Mouse (Mus musculus): ENCODE measurements around the gene Acads.
"Not testable (repeated sequence)": the region's sequence is repeated elsewhere in the genome, so short reads cannot be mapped to it uniquely, and the experiment has no call there.

The Acads gene

GRCm38 (mm10) chr5:115149675-115150459, 30.7 kb upstream of the Acads start:
- DNase-seq: no peak

- not testable (repeated sequence) for DNase-seq
Measured at GRCm38 (mm10) chr5:115148872-115149271, 29.7 kb upstream of the Acads start.

- DNase-seq: no peak
Measured at GRCm38 (mm10) chr5:115148378-115148777, 29.2 kb upstream of the Acads start.

GRCm38 (mm10) chr5:115147388-115147787, 28.2 kb upstream of the Acads start:
- no peak for DNase-seq

- no peak for DNase-seq
Measured at GRCm38 (mm10) chr5:115146747-115147130, 27.6 kb upstream of the Acads start.

GRCm38 (mm10) chr5:115145976-115146746, 27.0 kb upstream of the Acads start:
- DNase-seq: no peak

- no peak for DNase-seq
Measured at GRCm38 (mm10) chr5:115145253-115145968, 26.3 kb upstream of the Acads start.

- no peak for DNase-seq
Measured at GRCm38 (mm10) chr5:115144471-115144870, 25.3 kb upstream of the Acads start.

- DNase-seq: no peak
Measured at GRCm38 (mm10) chr5:115143552-115143951, 24.4 kb upstream of the Acads start.

- DNase-seq: no peak
Measured at GRCm38 (mm10) chr5:115142166-115142697, 23.1 kb upstream of the Acads start.

- DNase-seq: no peak
Measured at GRCm38 (mm10) chr5:115140726-115141125, 21.6 kb upstream of the Acads start.

- DNase-seq: no peak
Measured at GRCm38 (mm10) chr5:115139124-115139523, 20.0 kb upstream of the Acads start.

- DNase-seq: peak; percentile 94
Measured at GRCm38 (mm10) chr5:115134234-115135165, 15.4 kb upstream of the Acads start, which contains the start of gene Unc119b. Gene Unc119b, minus strand, starts transcription at chr5:115134975.

- DNase-seq: no peak
Measured at GRCm38 (mm10) chr5:115133358-115134066, 14.4 kb upstream of the Acads start.

GRCm38 (mm10) chr5:115132465-115132864, 13.3 kb upstream of the Acads start:
- DNase-seq: no peak

- no peak for DNase-seq
Measured at GRCm38 (mm10) chr5:115129328-115129727, 10.2 kb upstream of the Acads start.

- DNase-seq: no peak
Measured at GRCm38 (mm10) chr5:115127421-115128179, 8.5 kb upstream of the Acads start.

GRCm38 (mm10) chr5:115126578-115127312, 7.6 kb upstream of the Acads start:
- DNase-seq: no peak

GRCm38 (mm10) chr5:115125211-115125871, 6.2 kb upstream of the Acads start:
- DNase-seq: peak; percentile 84

Data from embryo, embryonic 11 days (tissue).